Mouse (Mus musculus) thymus, adult 18-20 months (tissue): ENCODE data around the gene S1pr5.
"Not testable (repeated sequence)": the region's sequence is repeated elsewhere in the genome, so short reads cannot be mapped to it uniquely, and the experiment has no call there.

Source experiments
- DNase-seq, 2 experiments: peaks; one replicate each; pipeline ENCODE4 v3.0.0; 2022; ENCODE audit warnings: mixed read lengths in 2 of 2

Gene S1pr5

DNA sequence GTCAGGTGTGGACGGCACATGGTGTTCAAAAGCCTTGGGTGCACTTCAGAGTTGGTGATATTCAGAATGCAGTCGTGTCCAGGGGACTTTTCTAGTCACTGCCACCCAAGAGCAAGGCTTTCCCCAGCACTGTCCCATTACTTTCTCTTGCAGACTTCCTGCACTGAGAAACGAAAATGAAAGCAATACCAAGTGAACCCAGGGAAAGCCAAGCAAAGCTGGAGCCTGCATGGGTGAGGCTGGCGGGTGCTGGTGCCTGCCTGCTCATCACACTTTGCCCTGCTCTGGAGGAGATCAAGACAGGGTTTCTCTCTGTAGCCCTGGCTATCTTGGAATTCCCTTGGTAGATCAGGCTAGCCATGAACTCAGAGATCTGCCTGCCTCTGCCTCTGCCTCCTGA, 12.9 kb downstream of the S1pr5 start:
- DNase-seq, result no peak

DNA sequence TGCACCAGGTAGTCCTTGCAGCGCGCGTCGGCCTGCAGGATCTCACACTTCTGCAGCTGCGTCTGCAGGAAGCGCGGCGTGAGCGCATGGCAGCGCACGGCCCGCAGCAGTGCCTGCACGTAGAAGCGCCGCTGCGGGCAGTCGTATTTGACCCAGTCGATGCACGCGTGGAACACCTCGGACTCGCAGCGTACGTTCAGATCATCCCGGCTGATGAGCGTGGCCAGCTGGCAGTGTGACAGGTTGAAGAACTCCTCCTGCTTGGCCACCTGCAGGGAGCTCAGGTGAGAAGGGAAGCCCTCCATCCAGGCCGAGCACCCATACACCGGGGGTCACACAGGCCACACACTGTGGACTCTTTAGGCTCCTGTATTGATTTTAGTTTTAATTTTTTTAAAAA, 14.4 kb downstream of the S1pr5 start:
- DNase-seq, result no peak

DNA sequence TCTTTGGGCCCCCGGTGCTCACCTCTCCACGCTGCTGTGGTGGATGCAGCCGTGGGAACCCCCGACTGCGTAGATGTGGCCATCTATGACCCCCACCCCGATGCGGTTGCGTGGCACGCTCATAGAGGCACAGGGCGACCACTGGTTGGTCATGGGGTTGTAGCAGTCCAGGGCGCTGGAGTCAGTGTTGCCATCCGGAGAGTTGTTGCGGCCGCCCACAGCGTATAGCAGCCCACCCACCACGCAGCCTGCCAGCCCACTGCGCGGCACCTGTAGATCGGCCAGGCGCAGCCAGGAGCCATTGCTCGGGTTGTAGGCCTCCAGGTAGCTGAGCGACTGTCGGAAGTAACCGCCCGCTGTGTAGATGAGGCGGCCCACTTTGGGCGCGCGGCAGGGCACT, 14.9 kb downstream of the S1pr5 start:
- no peak for DNase-seq

DNA sequence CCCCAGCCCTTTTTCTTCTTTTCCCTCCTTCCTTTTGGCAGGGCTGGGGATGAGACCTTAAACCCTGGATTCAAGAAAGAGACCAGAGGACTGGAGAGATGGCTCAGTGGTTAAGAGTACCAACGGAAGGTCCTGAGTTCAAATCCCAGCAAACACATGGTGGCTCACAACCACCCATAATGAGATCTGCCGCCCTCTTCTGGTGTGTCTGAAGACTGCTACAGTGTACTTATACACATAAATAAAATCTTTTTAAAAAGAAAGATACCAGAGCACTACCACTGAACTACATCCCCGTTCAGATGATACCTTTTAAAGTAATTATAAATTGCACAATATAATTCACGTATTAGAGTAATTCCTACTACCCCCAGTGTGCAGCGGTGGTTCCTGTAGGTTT, 15.4 kb downstream of the S1pr5 start:
- DNase-seq, result no peak

- no peak for DNase-seq
Observed at GRCm38 (mm10) chr9:21231551-21231950, 16.7 kb downstream of the S1pr5 start.

DNA sequence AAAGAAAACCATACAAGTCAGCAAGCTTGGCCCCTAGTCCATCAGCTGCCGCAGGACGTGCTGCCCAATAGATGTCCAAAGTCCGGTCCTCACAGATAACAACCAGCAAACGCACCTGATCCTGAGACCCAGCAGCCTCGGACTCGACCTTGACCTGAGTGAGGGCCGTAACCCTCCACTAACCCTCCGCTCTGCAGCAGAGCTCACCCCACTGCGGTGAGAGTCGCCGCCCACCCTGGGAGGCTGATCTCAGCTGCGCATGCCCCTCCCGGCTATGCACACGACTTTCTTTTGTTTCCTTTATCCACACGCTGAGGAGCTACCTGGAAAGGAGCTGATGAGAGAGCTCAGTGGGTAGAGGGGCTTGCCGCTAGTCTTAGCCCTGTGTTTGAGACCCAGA, 20.9 kb downstream of the S1pr5 start:
- DNase-seq, result peak in 1 of 2 experiments; percentile 39

DNA sequence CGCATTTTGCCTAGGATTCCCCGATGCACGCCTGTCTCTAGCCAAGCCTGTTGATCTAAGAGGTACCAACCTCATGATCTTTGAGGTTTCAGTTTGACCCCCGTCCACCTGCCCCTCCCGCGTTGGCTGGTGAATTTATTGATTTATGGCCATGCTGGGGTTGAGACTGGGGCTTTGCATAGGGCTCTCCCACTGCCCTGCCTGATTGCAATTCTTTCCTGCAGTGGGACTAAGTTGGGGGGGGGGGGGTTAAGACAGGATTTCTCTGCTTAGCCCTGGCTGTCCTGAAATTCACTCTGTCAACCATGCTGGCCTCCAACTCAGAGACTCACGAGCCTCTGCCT, 22.9 kb downstream of the S1pr5 start:
- no peak for DNase-seq

DNA sequence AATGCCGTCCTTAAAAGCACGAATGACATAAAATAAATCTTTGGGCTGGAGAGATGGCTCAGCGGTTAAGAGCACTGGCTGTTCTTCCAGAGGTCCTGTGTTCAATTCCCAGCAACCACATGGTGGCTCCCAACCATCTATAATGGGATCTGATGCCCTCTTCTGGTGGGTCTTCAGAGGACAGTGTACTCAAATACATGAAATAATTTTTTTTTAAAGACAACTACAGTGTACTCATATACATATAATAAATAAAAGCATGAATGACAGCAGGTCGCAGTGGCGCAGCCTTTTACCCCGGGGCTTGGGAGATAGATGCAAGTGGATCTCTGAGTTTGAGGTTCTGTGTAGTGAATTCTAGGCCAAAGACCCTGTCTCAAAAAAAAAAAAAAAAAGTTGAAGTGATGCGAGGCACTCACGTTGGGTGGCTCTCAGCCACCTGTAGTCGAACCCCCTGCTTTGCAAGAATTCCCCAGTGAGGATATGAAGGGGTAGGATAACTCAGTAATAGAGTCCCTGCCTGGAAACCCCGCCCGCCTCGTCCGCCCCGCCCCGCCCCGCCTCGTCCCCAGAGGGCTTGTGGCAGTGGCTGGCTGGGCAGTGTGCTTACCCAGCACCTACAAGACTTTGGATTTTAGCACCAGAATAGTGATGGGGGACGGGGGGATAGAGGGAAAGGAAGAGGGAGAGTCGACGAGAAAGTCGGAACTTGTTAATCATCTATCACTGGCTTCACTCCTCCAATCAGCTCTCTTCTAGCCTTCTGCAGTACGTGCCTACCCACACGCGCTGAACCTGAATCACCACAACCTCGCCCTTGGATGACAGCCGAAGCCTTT, 23.4 kb downstream of the S1pr5 start:
- DNase-seq, result no peak

- DNase-seq, result no peak
Observed at GRCm38 (mm10) chr9:21223906-21224305, 24.3 kb downstream of the S1pr5 start.

GRCm38 (mm10) chr9:21223490-21223889, 24.8 kb downstream of the S1pr5 start:
- not testable (repeated sequence) for DNase-seq

DNA sequence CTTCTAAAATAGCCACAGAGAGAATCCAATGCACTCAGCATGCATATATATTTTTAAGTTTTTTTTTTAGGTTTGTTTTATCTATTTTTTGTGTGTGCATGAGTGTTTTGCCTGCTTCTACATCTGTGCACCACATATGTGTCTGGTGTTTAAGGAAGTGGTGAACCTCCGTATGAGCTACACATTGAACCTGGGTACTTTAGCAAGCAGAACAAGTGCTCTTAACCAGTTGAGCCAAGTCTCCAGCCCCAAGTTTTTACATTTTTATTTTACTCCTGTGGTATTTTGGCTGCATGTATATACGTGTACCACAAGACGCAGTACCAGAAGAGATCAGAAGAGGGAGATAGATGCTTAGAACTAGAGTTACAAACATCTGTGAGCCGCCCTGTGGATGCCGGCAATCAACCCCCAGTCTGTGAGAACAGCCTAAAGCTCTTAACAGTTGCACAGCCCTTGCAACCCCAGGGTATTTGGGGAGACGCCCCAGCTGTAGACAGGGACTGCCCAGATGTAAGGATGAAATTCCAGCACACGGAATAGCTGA, 26.8 kb downstream of the S1pr5 start:
- no peak for DNase-seq

DNA sequence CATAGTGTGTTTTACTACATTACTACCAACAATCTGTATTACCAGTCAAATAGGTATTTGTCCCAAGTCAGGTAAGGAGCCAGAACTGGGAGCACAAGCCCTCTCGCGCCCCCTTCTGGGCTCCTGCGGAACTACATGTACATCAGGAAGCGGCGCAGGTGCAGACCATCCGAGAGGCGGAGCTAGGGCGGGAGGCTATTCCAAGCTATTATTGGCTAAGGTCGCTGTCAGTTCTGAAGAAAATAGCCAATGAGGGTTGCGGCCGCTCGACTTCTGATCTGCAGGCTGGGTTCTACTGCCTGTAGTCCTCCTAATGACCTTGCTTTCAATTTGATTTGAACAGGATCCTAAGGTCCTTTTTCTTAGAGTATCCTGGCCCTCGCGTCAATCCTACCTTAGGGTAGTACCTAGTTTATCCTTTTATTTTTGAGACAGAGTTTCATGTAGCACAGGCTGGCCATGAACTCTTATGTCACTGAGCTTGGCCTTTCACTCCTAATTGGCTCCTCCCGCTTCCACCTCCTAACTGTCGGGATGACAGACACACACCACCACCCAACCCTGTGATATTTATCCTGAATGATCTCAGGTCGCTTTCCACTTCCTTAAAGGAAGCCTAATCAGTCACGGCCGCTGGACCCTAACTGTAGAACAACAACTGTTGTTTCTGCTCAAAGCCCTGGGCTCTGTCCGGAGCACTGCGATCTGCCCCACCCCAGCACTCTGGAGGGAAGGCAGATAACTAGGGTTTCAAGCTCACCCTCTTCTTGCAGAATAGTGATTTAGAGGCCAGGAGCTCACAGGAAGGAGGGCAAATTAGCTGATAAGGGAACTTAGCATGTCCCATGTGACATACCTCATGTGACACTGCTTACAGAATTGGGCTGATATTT, 27.5 kb downstream of the S1pr5 start:
- DNase-seq, result peak; percentile 85 to 89

DNA sequence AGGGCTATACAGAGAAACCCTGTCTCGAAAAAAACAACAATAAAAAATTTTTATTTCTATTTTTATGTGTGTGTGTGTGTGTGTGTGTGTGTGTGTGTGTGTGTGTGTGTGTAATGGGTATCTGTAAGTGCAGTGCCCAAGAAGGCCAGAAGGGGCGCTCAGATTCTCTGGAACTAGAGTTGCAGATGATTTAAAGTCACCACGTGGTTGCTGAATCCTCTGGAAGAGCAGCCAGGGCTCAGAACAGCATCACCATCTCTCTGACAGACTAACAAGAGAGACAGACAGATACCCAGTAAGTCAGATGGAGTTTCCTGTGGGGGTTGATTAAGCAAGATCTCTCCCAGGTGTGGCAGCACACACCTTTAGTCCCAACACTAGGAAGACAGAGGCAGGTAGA, 28.4 kb downstream of the S1pr5 start:
- DNase-seq, result no peak

DNA sequence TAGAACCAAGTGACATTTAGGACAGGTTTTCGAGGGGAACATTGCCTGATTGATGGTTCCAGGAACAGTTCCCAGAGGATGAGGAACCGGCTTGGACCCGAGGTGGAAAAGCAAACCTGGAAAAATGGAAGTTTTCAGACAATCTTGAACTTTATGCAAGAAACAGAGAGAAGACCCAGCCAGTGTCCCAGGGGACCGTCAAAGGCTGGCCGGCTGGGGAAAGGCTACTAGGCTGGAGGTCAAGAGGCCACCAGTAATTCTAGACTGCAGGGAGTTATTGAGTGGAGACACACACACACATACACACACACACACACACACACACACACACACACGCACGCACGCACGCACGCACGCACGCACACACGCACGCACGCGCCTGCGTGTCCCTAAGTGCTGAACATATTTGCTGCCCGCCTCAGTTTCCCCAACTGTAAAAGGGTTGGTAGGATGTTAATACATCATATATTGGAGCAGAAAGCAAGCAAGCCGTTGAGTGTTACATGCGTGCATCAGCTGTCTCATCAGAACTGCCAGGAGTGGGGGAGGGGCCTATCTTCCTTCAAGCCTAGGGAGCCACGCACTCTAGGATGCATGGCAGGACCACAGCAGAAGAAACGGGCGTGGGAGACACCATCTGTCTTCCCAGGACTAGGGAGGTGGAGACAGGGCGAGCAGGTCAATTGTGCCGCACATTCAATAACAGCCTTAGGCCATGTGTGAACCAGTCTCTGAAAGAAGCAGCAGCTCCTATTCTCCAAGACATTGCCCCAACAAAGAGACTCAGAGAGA, 32.0 kb downstream of the S1pr5 start:
- DNase-seq, result no peak

DNA sequence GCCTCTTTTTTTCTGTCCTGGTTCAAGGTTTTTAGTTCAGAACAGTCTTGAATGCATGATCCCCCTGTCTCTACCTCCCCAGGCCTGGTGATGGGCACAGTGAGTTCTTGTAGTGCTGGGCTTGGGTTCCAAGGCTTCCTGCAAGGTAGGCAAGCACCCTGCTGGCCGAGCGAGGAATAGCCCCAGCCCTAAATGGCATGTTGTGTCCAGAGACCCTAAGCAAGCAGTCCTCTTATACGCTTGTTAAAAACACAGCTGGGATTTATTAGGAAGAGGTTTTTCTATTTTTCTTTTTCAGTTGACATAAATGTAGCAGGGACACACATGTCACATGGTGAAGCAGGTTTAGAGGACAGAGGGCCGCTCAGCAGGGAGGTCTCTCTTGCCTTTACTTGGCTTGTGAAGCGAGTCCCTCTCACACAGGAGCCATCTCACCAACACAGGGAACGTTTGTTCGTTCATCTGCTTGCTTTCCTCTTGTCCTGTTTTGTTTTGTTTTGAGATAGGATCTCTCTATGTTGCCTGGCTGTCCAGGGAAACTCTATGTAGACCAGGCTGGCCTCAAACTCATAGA, 34.5 kb downstream of the S1pr5 start:
- DNase-seq, result no peak

DNA sequence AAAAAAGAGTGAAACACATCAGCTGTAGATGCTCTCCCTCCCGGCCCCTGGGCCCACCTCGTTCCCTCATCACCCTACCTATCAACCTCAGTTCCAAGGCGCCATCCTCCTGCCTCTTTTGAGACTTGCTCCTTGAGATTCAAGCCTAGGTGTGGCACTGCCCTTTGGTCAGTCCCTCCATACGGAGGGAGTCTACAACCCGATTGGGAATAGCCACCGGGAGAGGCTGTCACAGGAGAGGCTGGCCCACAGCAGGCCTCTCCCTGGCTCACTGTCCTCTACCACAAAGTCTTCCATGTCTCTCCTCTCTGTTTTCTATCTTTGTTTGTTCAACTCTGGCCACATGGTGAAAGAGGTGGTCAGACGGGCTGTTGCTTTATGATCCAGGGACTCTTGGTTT, 36.6 kb downstream of the S1pr5 start:
- no peak for DNase-seq

DNA sequence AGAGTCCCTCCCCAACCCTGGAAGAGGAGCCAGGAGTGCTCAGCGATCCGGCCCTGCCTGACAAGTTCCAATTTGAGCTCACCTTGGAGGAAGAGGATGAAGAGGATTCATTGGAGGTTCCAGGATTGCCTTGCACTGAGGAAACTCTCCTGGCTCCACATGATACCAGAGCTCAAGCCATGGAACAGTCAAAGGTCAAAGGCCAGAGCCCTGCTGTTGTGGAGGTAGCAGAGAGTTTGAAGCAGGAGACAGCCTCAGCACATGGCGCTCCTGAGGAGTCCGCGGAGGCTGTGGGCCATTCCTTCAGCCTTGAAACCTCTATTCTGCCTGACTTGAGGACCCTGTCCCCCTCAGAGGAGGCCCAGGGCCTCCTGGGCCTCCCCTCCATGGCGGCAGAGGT, 37.4 kb downstream of the S1pr5 start:
- DNase-seq, result no peak

GRCm38 (mm10) chr9:21208626-21209025, 39.6 kb downstream of the S1pr5 start:
- no peak for DNase-seq

DNA sequence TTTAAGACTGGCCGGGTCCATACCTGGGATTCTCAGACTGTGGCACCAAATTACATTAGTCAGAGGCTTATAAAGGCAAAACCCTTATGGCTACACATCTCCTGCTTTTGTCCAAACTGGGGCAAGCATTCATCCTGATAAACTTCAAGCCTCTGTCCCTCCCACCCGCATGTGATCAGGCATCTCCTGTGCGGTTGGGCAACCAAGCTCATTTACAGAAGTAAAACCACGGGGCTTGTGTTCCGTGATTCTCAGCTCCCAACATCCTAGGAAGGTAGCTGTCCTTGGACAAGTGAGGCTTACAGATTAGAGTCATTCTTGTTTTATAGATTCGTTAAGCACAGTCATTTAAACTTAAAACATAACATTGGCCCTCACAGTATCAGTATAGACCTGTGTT, 41.4 kb downstream of the S1pr5 start:
- no peak for DNase-seq

GRCm38 (mm10) chr9:21204528-21205272, 43.5 kb downstream of the S1pr5 start:
- no peak for DNase-seq

DNA sequence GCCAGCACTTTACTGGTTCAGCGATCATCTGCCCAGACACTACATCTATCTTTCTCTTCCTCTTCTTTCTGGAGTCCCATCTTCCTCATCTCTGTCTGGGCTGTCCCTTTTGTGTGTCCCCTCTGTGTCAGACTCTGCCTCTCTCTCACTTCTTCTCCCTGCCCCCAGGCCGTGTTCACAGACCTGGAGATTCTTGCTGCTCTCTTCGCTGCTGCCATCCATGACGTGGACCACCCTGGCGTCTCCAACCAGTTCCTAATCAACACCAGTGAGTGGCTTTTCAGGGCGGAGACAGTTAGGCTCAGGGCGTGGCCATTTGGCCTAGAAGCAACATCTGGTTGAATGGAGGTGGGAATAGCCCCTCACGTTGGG, 44.1 kb downstream of the S1pr5 start:
- DNase-seq, result no peak

- no peak for DNase-seq
Observed at GRCm38 (mm10) chr9:21198960-21199359, 49.3 kb downstream of the S1pr5 start.
